Comparison of ENCODE assay signal across 7 mouse cellular contexts in genomic region chr5:38598647-38599304, GRCm38 (mm10). TPM values are rescaled to one million over a fixed set of nuclear protein-coding genes. Genes with fewer than 3 reads are reported as not detected.
DNase-seq lines count a peak whose midpoint lies in the region; ATAC-seq and TF ChIP-seq lines count a peak whose summit lies in the region.

No protein-coding gene starts in this region.

- no peak for TF ChIP-seq POLR2A in olfactory bulb, adult 2 months (IDR thresholded peaks at IDR 0.05; ENCODE audit: insufficient read depth, low read depth, low read length)

- no peaks in the 10 kb centered on the region for H3K36me3 ChIP-seq in megakaryocyte, embryonic 14.5 days (replicated peaks; ENCODE audit: low read length)
- H3K36me3 ChIP-seq in hindbrain, embryonic 16.5 days (ENCODE audit: control insufficient read depth, insufficient read depth, low read length) = no peaks in the 10 kb centered on the region

- H3K4me3 ChIP-seq in megakaryocyte, embryonic 14.5 days (replicated peaks) = peak overlapping the region; percentile 28
- peak overlapping the region; percentile 35 for H3K4me3 ChIP-seq in hindbrain, embryonic 16.5 days (ENCODE audit: low read length)
- H3K4me3 ChIP-seq in olfactory bulb, adult 2 months (ENCODE audit: insufficient read depth, low read depth, low read length) = peak overlapping the region; percentile 37

- peaks cover 9% of the 10 kb centered on the region for H3K4me1 ChIP-seq in megakaryocyte, embryonic 14.5 days
- H3K4me1 ChIP-seq in hindbrain, embryonic 16.5 days (ENCODE audit: control insufficient read depth, insufficient read depth, low read depth, low read length) = peaks cover 3% of the 10 kb centered on the region; the same call in 1 of the 2 replicates
- H3K4me1 ChIP-seq in olfactory bulb, adult 2 months (ENCODE audit: control insufficient read depth, insufficient read depth, low read length) = no peaks in the 10 kb centered on the region

- no peak for ATAC-seq in megakaryocyte, adult 5-6 weeks (ENCODE audit: poor library complexity, severe bottlenecking)
- ATAC-seq in hindbrain, embryonic 16.5 days = peak; percentile 72

- H3K27me3 ChIP-seq in megakaryocyte, embryonic 14.5 days (replicated peaks) = peaks cover 9% of the 10 kb centered on the region
- H3K27me3 ChIP-seq in hindbrain, embryonic 16.5 days (replicated peaks; ENCODE audit: control insufficient read depth, insufficient read depth, low read length) = no peaks in the 10 kb centered on the region

- 52% methylated on average over 11 of the region's 11 CpGs for WGBS in hindbrain, embryonic 16.5 days
- WGBS in olfactory bulb, adult 2 months = 44% methylated on average over 11 of the region's 11 CpGs

- H3K9ac ChIP-seq in hindbrain, embryonic 16.5 days (ENCODE audit: low read depth, low read length) = no peak overlapping the region

- H3K9me3 ChIP-seq in megakaryocyte, embryonic 14.5 days = no peaks in the 10 kb centered on the region
- H3K9me3 ChIP-seq in hindbrain, embryonic 16.5 days (ENCODE audit: control insufficient read depth, low read length) = no peaks in the 10 kb centered on the region

- no peak for TF ChIP-seq CTCF in olfactory bulb, adult 2 months (IDR thresholded peaks at IDR 0.05; ENCODE audit: insufficient read depth, low read depth, low read length)

- H3K27ac ChIP-seq in hindbrain, embryonic 16.5 days (ENCODE audit: low read depth, low read length) = no peak overlapping the region
- H3K27ac ChIP-seq in olfactory bulb, adult 2 months (ENCODE audit: insufficient read depth, low read depth, low read length) = no peak overlapping the region

- peak; percentile 24 for DNase-seq in cerebellum, adult 9-11 months
- no peak for DNase-seq in left cerebral cortex, adult 11 months (ENCODE audit: low spot score)
- DNase-seq in thymus, adult 18-20 months = no peak

- peak overlapping the region; percentile 54 for H3K4me2 ChIP-seq in hindbrain, embryonic 16.5 days (ENCODE audit: low read length)

RNA-seq across cellular contexts. Expression of gene Wdr1, which starts 35.8 kb away (rescaled TPM):
- 69.3 and 92.0 TPM in 2 replicates for polyA plus RNA-seq in megakaryocyte, embryonic 14.5 days (2012; ENCODE audit: insufficient read depth, low replicate concordance)
- 236 and 293 TPM in 2 replicates for total RNA-seq in megakaryocyte, adult 5-6 weeks (2015)
- total RNA-seq in megakaryocyte, adult 5-6 weeks (2017) = 418 and 442 TPM in 2 replicates
- 202 and 210 TPM in 2 replicates for polyA plus RNA-seq in hindbrain, embryonic 16.5 days (2015; fragmentation: Nextera tagmentation; extraction: Ambion mirVana)
- polyA plus RNA-seq in olfactory bulb, adult 2 months (2012; ENCODE audit: insufficient read depth, insufficient read length, low replicate concordance, missing spikeins) = 427 TPM in 1 of 2 replicates, not detected in the other
